ENCODE assay signal across 13 mouse cellular contexts in the genomic region with DNA sequence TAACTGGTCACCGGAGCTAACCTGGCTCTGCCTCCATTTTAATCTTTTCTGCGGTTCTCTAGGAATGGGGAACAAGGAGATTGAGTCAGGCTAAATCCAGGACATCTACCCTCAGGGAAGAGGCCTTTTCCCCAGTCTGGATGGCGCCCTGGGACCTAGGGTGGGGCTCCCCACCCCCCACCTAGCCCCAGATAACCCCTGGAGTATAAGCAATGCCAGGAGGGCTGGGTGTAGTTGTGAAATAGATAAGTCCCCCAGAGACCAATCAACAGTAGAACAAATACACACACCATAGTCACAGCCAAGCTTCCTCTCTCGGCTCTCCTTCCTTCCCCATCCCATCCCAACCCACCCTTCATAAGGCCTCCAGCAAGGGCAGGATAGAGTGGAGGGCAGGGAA.
"Had no signal": no experiment of that assay in that cellular context is flagged by ENCODE, and none has a peak within 500 bp of the region (broad histone marks: within the 10 kb centered on the region; RNA-seq: fewer than 3 reads in every experiment).

No protein-coding gene starts in this region.

- H3K9ac ChIP-seq: liver, embryonic 14.5 days; lung, embryonic 14.5 days; midbrain, embryonic 15.5 days; neural tube, embryonic 12.5 days; stomach, embryonic 15.5 days had no signal

- H3K4me3 ChIP-seq: midbrain, embryonic 13.5 days; midbrain, embryonic 15.5 days; neural tube, embryonic 12.5 days; stomach, embryonic 15.5 days had no signal

- ATAC-seq: midbrain, embryonic 13.5 days had no signal

- H3K27me3 ChIP-seq: midbrain, embryonic 13.5 days; midbrain, embryonic 15.5 days; neural tube, embryonic 12.5 days; stomach, embryonic 15.5 days had no signal

- H3K27ac ChIP-seq: liver, embryonic 14.5 days; midbrain, embryonic 13.5 days; midbrain, embryonic 15.5 days; neural tube, embryonic 12.5 days; stomach, embryonic 15.5 days had no signal

- H3K4me2 ChIP-seq: lung, embryonic 14.5 days; midbrain, embryonic 11.5 days; midbrain, embryonic 13.5 days; midbrain, embryonic 15.5 days; neural tube, embryonic 12.5 days; stomach, embryonic 15.5 days had no signal

- H3K9me3 ChIP-seq: midbrain, embryonic 13.5 days; midbrain, embryonic 15.5 days; neural tube, embryonic 12.5 days; stomach, embryonic 15.5 days had no signal

- DNase-seq: lung, adult 18-20 months; lung, embryonic 14.5 days; lung, postnatal 10 days; lung, postnatal 4 days; right cerebral cortex, postnatal 14 days; thymus, adult 2 months; thymus, postnatal 36 days had no signal

- H3K36me3 ChIP-seq: midbrain, embryonic 15.5 days had no signal
